Mouse (Mus musculus): ENCODE results near the gene Spast.

GRCm38 (mm10) chr17:74304060-74304459 is 34.7 kb upstream of the Spast start:
- TF ChIP-seq POLR2A (IDR thresholded peaks at IDR 0.05; ENCODE audit: borderline replicate concordance, control insufficient read depth, low read depth, low read length) (no peak), CTCF (IDR thresholded peaks at IDR 0.05; ENCODE audit: control insufficient read depth, insufficient read depth, low read length) (no peak)
